Mouse (Mus musculus) layer of hippocampus, adult 18-20 months (tissue): Measurements from ENCODE around the gene Gm20449. TPM values are rescaled to one million over a fixed set of nuclear protein-coding genes. Genes with fewer than 3 reads are reported as not detected.
A peak's percentile ranks its signal among the peaks of the same experiment; 100 is the strongest.
"Not testable (repeated sequence)": the region's sequence is repeated elsewhere in the genome, so short reads cannot be mapped to it uniquely, and the experiment has no call there.

Experiments used
- DNase-seq, 2 experiments: peaks; one replicate each; pipeline ENCODE4 v3.0.0; 2022; ENCODE audit warnings: low spot score in 2 of 2
- long read RNA-seq: library from polyadenylated mRNA; stranded (forward); transcript quantifications from one replicate; pipeline ENCODE4 v2.0.0, GENCODE M21; 2021
- total RNA-seq, 2 experiments: library from RNA; stranded (reverse); gene quantifications; 2 replicates each; pipeline ENCODE4 v1.2.3; 2021

The Gm20449 gene
- under 1 TPM; 0.20 to 0.42 TPM for total RNA-seq
- long read RNA-seq, partial matches to known transcripts, result 0 of 1 reads
- long read RNA-seq, other reads (novel, unspliced or antisense), result 1 of 1 reads

DNA sequence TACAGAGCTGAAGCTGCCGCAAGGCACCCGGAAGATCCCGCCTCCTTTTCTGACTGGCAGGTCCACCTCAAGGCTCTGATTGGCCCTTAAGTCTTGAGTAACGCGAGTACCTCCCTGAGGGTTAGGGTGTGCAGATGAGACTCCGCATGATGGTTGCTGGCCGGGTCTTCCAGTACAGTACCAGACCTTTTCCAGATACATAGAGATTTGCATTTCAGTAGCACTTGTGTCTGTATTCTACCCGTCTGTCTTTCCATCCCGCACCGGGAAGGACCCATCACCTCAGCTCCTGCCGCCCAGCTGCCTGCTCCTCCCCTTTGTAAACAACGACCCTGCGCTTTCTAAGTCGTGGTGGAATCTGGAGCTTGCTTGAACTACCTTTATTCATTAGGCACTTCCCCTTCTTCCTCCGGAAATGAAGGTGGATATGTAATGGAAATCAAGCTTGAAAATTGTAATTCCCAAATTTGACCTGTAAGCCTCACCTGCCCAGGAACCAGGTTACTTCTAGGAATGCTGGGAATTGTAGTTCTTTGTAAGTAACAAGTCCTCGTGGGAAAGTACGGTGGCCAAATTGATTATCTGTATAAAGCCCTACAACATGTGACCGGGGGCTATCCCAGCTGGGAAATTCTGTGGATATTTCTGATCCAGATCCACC lies at the start of gene Gm20449, which contains the start of gene AW146154:
Gene Gm20449, minus strand, starts transcription at position 29 of the 661 bp plus-strand sequence.
Gene AW146154, minus strand, starts transcription at position 502 of the 661 bp plus-strand sequence.
- DNase-seq, result peak; percentile 98 to 100

DNA sequence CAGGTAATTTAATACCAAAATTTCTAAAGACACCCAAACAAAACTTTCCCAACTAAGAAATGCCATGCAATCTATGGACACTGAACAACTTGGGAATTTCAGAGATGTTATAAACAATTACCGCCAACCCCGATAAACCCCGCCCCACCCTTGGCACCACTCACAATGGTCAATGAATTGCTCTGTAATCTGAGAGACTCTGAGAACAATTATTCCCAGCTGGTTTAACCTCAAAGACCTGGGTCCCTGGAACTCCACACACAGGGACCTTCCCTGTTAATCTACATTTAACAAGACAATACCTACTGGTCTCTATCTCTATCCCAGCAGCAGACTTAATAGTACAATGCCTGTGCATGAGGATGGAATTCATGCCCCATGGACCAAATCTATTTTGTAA lies 13.5 kb upstream of the Gm20449 start:
- no peak for DNase-seq

DNA sequence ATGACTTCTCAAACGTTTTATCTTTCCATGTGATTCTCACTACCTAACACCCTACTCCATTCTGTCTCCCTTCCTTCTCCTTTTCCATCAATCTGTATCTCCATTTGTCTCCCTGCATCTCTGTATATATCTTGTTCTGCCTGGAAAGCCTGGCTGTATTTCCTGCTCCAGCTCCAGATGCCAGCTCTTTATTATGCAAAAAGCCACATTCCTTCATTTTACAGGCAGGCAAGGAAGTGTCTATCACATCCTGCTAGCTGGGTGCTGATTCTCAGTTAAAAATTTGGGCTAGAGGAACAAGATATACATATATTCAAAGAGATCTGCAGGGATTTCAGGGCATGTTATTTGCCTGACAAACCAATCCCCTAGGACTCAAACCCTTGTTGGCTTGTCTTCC lies 13.0 kb upstream of the Gm20449 start:
- DNase-seq, result no peak

DNA sequence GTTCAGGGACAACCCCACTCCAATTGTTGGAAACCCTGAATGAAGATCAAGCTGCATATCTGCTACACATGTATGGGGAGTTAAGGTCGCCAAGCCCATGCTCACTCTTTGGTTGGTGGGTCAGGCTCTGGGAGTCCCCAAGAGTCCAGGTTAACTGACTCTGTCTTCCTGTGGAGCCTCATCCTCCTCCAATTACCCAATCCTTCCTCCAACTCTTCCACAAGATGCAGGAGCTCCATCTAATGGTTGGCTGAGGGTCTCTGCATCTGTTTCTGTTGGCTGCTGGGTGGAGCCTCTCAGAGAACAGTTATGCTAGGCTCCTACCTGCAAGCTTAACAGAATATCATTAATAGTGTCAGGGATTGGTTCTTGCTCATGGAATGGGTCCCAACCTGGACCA lies 3.2 kb upstream of the Gm20449 start:
- no peak for DNase-seq

DNA sequence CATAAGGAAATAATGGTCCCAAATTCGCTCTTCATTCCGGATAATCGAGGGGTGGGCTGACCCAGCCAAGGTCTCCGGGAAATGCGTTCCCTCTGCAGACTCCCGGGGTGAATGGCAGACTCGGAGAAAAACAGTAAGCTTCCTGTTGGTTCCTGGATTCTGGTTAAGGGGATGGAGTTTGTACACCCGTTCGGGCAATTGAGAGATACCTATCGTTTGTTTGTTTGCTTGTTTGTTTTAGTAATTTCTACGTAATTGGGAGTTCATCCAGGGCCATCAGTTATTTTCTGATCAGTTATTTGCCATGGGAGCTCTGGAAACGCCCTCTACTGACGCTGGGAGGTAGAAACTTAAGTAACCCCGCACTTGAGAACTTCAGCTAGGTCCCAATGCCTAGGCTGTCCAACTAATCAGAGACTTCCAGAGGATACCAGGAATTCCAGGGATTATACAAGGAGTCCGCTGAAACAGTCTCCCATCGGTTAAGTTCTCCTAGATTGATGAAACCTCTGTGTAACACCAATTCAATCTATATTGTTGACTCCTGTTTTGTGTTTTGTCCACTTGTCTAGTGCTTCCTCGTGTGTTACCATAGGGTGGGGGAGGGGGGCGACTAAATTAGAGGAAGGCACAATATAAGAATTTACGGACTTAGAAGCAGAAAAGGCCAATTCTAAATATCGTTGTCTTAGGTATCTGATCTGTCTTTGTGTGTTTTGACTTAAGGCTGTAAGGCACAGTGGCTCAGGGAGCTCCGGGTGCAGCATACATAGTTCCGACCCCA lies 1.1 kb upstream of the Gm20449 start:
- DNase-seq, result peak; percentile 39 to 87

DNA sequence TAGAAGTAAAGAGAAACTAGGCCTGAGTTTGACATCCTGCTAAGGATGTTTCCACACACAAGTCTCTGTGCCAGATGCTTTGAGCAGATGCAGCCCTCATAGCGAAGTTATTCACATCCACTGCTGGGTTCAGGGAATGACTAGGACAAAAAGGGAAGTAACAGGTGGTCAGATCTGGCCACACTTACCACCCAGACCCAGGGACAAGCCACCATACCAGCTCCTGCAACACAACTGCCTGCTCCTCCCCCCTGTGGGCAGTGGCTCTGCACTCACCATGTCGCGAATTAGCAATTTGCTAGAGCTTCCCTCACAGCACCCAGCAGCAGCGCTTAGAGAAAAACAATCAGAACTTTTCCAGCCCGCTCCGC lies 214 bp downstream of the Gm20449 start:
- not testable (repeated sequence) for DNase-seq

DNA sequence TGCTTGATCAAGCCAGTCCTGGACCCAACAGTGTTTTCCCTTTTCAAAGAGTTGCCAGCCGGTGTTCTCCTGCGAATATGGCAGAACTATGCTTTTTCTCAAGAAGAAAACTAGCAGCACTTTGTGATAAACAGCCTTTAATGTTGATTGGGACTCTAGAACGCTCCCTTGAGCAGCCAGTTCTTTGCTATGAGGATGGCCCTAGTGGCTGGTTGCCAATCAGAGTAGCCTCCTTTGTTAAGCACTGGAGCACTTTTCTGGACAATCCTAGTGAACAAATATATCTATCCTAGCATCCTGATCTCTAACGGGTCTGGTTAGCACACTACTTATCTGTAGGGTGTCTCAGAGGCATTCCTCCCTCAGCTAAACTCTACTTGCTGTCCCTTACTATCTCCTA lies 753 bp downstream of the Gm20449 start:
- DNase-seq, result not testable (repeated sequence)

DNA sequence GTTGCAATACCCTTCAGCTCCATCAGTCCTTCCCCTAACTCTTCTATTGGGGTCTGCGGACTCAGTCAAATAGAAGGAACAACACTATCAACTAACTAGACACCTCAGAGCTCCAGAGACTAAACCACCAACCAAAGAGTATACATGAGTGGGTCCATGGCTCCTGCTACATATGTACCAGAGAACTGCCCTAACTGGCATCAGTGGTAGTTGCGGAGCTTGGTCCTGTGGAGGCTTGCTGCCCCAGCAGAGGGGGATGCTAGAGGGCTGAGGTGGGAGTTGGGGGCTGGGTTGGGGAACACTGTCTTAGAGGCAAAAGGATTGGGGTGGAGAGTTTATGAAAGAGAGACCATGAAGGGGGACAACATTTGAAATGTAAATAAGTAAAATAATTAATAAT lies 1.3 kb downstream of the Gm20449 start:
- no peak for DNase-seq

DNA sequence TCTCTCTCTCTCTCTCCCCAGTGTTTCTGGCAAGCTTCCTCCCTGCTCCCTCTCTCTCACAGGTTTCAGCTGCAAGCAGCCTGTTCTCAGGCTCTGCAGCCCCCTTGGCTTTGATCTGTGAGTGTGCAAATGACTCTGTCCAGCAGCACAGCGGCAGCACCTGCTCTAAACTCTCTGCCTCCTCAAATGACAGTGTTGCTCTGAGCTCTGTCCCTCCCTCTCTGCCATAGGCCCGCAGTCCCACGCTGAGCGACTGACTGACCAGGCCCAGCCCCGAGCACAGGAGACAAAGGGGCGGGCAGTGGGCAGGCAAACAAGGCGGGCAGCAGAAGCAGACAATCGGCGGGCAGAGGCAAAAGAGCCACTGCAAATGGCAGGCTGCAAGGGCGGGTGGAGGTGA lies 47.4 kb downstream of the Gm20449 start:
- DNase-seq, result no peak

DNA sequence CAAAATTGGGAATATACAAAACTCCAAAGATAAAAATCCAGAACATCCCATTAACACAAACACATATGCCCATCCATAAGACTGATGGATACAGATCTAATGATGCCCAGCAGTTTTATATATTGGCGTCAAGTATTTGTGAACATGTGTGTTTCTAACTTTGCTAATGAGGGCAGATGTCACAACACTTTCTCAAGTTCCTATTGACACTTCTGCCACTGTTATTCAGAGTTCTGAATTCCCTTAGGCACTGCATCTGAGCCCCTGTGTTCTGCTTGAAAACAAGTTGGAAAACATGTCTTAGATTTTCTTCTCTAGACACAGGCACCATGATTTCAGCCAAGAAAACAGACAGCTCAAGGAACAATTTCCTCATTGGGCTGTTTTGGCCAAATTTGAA lies 50.6 kb downstream of the Gm20449 start, which contains the start of gene Vmn2r57:
Gene Vmn2r57, minus strand, starts transcription at position 101 of the 400 bp plus-strand sequence.
- not testable (repeated sequence) for DNase-seq

DNA sequence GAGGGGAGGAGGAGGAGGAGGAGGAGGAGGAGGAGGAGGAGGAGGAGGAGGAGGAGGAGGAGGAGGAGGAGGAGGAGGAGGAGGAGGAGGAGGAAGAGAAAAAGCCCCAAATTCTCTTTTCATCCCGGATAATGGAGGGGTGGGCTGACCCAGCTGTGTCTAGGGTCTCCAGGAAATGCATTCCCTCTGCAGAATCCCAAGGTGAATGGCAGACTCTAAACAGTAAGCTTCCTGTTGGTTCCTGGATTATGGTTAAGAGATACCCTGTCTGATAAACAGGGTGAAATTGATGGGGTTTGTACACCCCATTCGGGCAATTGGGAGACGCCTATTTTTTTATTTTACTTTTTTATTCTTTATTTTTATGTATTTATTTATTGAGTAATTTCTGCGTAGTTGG lies 105.1 kb downstream of the Gm20449 start:
- DNase-seq, result peak in 1 of 2 experiments; percentile 3

DNA sequence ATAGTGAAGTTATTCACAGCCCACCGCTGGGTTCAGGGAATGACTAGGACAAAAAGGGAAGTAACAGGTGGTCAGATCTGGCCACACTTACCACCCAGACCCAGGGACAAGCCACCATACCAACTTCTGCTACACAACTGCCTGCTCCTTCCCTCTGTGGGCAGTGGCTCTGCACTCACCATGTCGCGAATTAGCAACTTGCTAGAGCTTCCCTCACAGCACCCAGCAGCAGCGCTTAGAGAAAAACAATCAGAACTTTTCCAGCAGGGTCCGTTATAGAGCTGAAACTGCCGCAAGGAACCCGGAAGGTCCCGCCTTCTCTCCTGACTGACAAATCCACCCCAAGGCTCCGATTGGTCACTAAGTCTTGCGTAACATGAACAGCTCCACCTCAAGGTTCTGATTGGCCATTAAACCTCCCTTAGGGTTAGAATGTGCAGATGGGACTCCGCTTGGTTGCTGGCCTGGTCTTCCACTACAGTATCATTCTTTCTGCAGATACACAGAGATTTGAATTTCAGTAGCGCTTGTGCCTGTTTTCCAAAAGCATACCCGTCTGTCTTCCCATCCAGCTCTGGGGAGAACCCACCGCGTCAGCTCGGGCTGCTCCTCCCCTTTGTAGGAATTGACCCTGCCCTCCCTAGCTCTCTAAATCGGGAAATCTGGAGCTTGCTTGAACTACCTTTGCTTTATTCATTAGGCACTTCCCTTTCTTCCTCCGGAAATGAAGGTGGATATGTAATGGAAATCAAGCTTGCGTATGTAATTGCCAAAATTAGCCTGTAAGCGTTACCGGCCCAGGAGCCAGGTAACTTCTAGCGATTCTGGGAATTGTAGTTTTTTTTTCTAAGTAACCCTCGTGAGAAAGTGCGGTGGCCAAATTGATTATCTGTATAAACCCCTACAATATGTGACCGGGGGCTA lies 105.9 kb downstream of the Gm20449 start, which contains the start of gene AI987944:
Gene AI987944, minus strand, starts transcription at position 332 of the 924 bp plus-strand sequence.
- peak; percentile 76 to 92 for DNase-seq

Other genes with a start within 250 kb of the Gm20449 start
- 10 to 100 TPM; 12.7 to 14.4 TPM for gene AI987944, start 106.0 kb downstream of the Gm20449 start, total RNA-seq
- under 1 TPM; 0.50 to 0.56 TPM for gene Vmn2r57, start 50.7 kb downstream of the Gm20449 start, total RNA-seq
- gene AW146154, start 473 bp upstream of the Gm20449 start, total RNA-seq, result 10 to 100 TPM in 1 of 2 experiments, 1 to 10 TPM in 1; 9.2 to 10.7 TPM
- gene Gm6871, start 74.2 kb upstream of the Gm20449 start, total RNA-seq, result not detected
- gene 2610021A01Rik, start 99.8 kb upstream of the Gm20449 start, total RNA-seq, result 10 to 100 TPM; 36.3 to 37.0 TPM
- gene Zfp788, start 133.8 kb upstream of the Gm20449 start, total RNA-seq, result 10 to 100 TPM; 34.7 to 35.4 TPM